Mouse (Mus musculus) hindbrain, embryonic 10.5 days (tissue): ENCODE results near the gene H1foo. TPM values are rescaled to one million over a fixed set of nuclear protein-coding genes. Genes with fewer than 3 reads are reported as not detected.

Experiments
- DNase-seq: peaks from one replicate; pipeline ENCODE4 v3.0.0-alpha.2; 2017; ENCODE audit warnings: low spot score
- H3K27ac ChIP-seq: fragments of 300-500 bp; sonication (generic); 2 replicates; pipeline ENCODE4 v1.5.1; 2016; ENCODE audit warnings: mild to moderate bottlenecking, moderate library complexity
- H3K27me3 ChIP-seq: fragments of 300-500 bp; sonication (generic); 2 replicates; pipeline ENCODE4 v1.6.1; 2016; ENCODE audit warnings: mild to moderate bottlenecking; ENCODE audit not compliant: poor library complexity, insufficient read depth, severe bottlenecking
- H3K36me3 ChIP-seq: fragments of 300-500 bp; sonication (generic); 2 replicates; pipeline ENCODE4 v1.6.1; 2016; ENCODE audit warnings: mild to moderate bottlenecking, moderate library complexity
- H3K4me1 ChIP-seq: fragments of 300-500 bp; sonication (generic); replicated peaks from 2 replicates; pipeline ENCODE4 v1.6.1; 2016; ENCODE audit warnings: mild to moderate bottlenecking
- H3K4me3 ChIP-seq: fragments of 300-500 bp; sonication (generic); 2 replicates; pipeline ENCODE4 v1.5.1; 2016; ENCODE audit warnings: mild to moderate bottlenecking, moderate library complexity
- H3K9me3 ChIP-seq: fragments of 300-500 bp; sonication (generic); 2 replicates; pipeline ENCODE4 v1.6.1; 2016; ENCODE audit warnings: mild to moderate bottlenecking, moderate library complexity
- WGBS: fragments of 180-500 bp; shearing (Covaris S2); methylation state at CpG from one replicate; pipeline ENCODE4 v1.1.7; 2016; 5-methylcytosine and 5-hydroxymethylcytosine counted together
- polyA plus RNA-seq: library from polyadenylated mRNA; unstranded; fragments of >200 nt; fragmentation: Nextera tagmentation; extraction: Ambion mirVana; gene quantifications from 2 replicates; pipeline ENCODE4 v1.2.1, GENCODE M21; 2016

H1foo gene
- polyA plus RNA-seq, 1 experiment from 2014 or later: not detected

DNA sequence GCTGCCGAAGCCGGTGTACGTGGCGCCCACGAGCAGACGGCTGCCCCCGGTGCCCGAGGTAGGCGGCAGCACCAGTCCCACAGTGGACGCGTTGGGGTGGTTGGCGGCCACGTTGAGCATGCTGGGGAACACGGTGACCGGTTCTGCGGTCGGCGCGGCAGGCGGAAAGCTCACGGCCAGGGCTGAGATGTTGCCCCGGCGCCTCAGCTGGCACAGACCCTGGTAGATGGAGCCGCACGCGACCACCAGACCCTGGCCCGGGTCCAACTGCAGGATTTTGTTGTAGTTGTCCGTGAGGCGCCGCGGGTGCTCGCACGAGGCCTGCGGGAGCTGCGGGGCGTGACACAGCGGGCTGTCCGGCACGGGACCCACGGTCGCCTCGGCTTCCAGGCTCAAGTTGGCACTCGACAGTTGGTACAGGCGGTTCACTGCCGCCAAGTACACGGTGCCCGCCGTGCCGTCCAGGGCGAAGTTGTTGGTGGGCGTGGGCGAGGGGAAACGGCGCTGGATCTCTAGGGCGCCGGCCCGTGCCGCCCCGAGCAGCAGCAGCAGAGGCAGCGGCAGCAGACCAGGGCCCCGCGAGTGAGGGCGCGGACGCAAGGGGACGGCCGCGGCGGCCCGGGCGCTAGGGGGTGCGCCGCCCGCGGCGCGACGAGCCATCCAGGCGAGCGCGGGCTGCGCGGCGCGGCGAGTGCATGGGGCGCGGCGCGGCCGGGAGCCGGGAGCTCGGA is 49.6 kb downstream of the H1foo start:
- 1% methylated on average over 93 of the region's 93 CpGs for WGBS
- Histone ChIP-seq H3K4me1 (peaks cover 89% of the 10 kb centered on the region), H3K4me3 (peak overlapping the region; percentile 60), H3K27me3 (peaks cover 78% of the 10 kb centered on the region), H3K36me3 (no peaks in the 10 kb centered on the region), H3K9me3 (no peaks in the 10 kb centered on the region), H3K27ac (peak overlapping the region; percentile 81)
- peak; percentile 43 for DNase-seq

DNA sequence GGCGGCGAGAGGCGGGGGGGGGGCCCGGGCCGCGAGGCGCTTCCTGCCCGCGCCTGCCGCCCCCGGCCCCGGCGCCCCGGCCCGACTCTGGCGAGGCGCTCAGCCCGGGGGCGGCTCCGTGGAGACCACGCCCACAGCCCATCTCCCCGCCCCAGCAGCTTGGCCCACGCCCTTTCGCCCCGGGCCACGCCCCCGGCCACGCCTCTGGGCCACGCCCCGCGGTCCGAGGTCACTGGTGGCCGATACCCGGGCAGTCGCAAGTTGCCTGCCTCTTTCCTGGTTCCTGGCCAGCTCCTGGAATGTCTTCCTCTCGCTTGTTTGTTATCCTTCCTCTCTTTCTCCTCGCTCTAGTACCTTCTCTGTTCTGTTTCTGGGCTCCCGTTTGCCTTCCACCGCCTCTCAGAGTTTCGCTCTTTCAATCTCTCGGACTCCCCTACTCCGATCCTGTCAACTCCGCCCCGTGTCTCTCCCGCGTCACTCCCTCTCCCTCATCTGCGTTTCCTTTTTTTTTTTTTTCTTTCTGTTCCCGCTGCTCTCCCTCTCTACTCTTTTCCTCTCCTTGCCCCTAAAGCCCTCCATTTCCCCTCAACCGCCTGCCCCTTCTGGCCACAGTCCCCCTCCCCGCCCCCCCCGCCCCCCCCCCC is 50.3 kb downstream of the H1foo start, which contains the start of gene Plxnd1:
Gene Plxnd1 (minus strand): TSS at position 129 of the 644 bp plus-strand sequence.
- peak; percentile 91 for DNase-seq
- peaks cover 72% of the 10 kb centered on the region for H3K27me3 ChIP-seq
- peak within 1 kb of the TSS; percentile 81 for H3K27ac ChIP-seq
- H3K9me3 ChIP-seq: no peaks in the 10 kb centered on the region
- 1% methylated on average over 49 of the region's 51 CpGs for WGBS
- H3K4me1 ChIP-seq: peaks cover 88% of the 10 kb centered on the region
- no peaks in the 10 kb centered on the region for H3K36me3 ChIP-seq
- peak within 1 kb of the TSS; percentile 60 for H3K4me3 ChIP-seq

DNA sequence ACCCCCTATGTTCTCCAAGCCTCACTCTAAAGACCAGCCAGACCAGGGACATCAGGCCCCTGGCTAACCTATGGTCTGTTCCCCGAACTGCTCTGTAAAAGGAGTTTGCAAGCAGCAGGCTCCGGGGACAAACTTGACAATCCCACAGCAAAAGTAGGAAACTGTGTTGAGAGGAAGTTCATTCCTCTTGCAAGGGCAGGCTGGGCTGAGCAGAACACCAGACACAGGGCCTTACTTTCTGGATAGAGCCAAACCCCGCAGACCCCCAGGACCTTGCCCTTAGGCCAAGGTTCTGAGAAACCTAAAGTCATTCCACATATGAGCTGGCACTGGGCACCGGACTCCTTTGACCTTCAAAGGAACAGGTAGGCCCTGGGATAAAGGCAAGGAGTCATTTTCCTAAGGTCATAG is 50.8 kb downstream of the H1foo start:
- Histone ChIP-seq H3K4me3 (peak overlapping the region; percentile 60), H3K9me3 (no peaks in the 10 kb centered on the region), H3K27ac (0 out of 2 replicates have a peak overlapping the region, but pooled peaks have one; percentile 70), H3K36me3 (no peaks in the 10 kb centered on the region), H3K4me1 (peaks cover 85% of the 10 kb centered on the region), H3K27me3 (peaks cover 67% of the 10 kb centered on the region)
- DNase-seq: no peak
- WGBS: 56% methylated on average over 4 of the region's 4 CpGs

DNA sequence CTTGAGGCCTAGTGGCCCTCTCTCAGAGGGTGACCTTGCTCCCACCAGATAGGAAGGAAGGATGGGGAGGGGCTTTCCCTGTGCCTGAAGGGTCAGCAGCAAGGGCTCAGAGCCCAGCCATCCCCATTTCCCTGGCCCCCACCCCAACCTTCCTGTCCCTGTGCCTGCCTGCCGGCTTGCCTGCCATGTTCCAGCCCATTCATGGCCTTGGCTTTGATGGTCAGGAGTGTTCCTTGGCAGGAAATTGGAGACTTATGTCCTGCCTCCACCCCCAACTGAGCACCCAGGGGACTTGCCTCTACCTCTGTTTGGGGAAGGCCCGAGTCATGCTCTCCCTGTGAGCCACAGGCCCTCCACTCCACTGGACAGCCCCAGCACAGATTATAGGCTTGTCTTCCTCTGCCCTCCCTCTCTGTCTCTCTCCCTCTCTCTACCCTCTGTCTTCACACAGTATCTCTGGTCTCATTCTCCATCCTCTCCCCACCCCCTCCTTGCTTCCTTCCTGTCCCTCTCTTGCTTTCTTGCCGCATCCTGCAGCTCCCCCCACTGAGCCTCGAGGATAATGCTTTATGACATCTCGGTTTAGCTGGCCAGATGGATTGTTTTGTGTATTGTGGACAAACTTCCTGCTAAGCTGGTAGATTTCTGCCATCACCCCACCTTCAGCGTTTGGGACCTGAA is 51.6 kb downstream of the H1foo start:
- H3K4me1 ChIP-seq: peaks cover 78% of the 10 kb centered on the region
- no peak for DNase-seq
- no peaks in the 10 kb centered on the region for H3K36me3 ChIP-seq
- no peaks in the 10 kb centered on the region for H3K9me3 ChIP-seq
- H3K27me3 ChIP-seq: peaks cover 59% of the 10 kb centered on the region
- no peak overlapping the region for H3K4me3 ChIP-seq
- 36% methylated on average over 6 of the region's 6 CpGs for WGBS
- H3K27ac ChIP-seq: peak overlapping the region; percentile 31; the same call in 1 of the 2 replicates

DNA sequence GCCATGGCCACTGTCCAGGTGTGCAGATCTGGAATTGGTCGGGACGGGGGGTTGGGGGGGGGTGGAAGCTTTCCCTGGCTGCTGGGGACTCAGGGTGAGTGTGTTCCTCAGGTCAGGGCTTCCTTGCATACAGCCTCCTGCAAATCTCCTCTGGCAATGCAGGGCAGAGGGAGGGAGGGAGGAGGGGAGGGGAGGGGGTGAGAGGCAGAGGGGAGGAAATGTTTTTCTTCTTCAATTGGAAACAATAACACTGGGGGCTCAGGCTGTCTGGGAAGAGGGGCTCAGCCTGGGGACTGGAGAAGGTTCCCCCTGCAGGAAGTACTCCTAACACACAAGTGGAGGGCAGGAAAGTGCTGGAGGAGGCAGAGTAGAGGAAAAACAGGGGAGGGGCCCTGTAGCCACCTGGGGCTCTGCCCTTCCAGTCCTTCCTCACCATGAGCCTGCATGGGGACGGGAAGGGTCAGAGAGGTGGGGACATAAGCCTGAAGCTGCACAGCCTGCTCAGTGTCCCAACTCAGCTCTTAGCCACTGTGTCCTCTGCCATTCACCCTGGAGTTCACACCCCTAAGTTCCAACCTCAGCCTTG is 53.1 kb downstream of the H1foo start:
- peak overlapping the region; percentile 2 for H3K27ac ChIP-seq
- H3K4me1 ChIP-seq: peaks cover 76% of the 10 kb centered on the region
- no peaks in the 10 kb centered on the region for H3K36me3 ChIP-seq
- H3K4me3 ChIP-seq: no peak overlapping the region
- DNase-seq: no peak
- WGBS: 19% methylated on average over 3 of the region's 3 CpGs
- H3K27me3 ChIP-seq: peaks cover 47% of the 10 kb centered on the region
- H3K9me3 ChIP-seq: no peaks in the 10 kb centered on the region

DNA sequence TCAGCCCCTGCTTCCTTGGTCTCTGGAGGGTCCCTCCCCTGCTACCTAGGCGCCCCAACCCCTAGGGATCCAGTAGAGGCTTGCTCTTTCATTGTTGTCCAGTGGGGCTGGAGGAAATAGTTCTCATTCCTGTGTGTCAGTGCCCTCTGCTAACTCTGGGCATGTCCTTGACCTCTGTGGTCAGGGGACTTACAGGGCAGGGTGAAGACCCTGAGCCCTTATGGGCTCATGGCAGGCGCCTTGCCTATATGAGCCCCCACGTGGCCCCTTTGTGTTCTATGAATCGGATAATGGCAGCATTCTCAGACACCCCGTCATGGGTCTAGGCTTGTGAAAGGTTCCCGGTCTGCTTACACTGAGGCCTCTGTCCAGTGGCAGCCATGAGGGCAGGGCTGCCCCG is 54.0 kb downstream of the H1foo start:
- Histone ChIP-seq H3K4me1 (peaks cover 73% of the 10 kb centered on the region), H3K4me3 (no peak overlapping the region), H3K9me3 (no peaks in the 10 kb centered on the region), H3K27ac (peak overlapping the region; percentile 2), H3K27me3 (peaks cover 38% of the 10 kb centered on the region), H3K36me3 (no peaks in the 10 kb centered on the region)
- 74% methylated on average over 7 of the region's 7 CpGs for WGBS
- no peak for DNase-seq

DNA sequence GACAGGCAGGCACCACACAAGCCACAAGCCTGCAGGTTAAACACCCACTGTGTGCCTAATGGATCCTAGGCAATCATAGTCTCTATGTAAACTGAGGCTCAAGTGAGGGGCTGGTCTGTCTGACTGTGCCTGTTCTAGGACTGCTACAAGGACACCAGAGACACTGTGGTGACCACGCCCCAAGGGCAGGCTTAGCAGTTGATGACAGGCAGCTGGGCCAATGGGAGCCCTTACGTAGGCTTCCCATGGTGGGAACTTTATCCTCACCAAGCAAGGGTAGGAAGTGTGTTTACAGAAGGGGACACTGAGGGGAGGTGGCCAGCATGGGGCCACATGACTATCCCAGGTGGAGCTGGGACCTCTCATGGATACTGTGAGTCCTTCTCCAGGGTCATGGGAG is 54.5 kb downstream of the H1foo start:
- H3K27me3 ChIP-seq: peaks cover 34% of the 10 kb centered on the region
- H3K4me3 ChIP-seq: no peak overlapping the region
- peaks cover 73% of the 10 kb centered on the region for H3K4me1 ChIP-seq
- H3K36me3 ChIP-seq: no peaks in the 10 kb centered on the region
- H3K27ac ChIP-seq: peak overlapping the region; percentile 2; the same call in 1 of the 2 replicates
- no peak for DNase-seq
- no peaks in the 10 kb centered on the region for H3K9me3 ChIP-seq
- WGBS: 89% methylated on average over 2 of the region's 2 CpGs

Other genes with a start within 250 kb of the H1foo start
- 2.2 and 3.2 TPM in 2 replicates for gene Tmem40, start 182.5 kb upstream of the H1foo start, polyA plus RNA-seq
- gene Cand2, start 170.4 kb upstream of the H1foo start, polyA plus RNA-seq: 51.1 and 53.9 TPM in 2 replicates
- gene Rpl32, start 136.2 kb upstream of the H1foo start, polyA plus RNA-seq: 1,744 and 1,823 TPM in 2 replicates
- gene Efcab12, start 106.5 kb upstream of the H1foo start, polyA plus RNA-seq: 1.6 and 2.3 TPM in 2 replicates
- 24.6 and 31.7 TPM in 2 replicates for gene Mbd4, start 91.6 kb upstream of the H1foo start, polyA plus RNA-seq
- gene Ift122, start 91.5 kb upstream of the H1foo start, polyA plus RNA-seq: 28.8 and 30.6 TPM in 2 replicates
- 0.20 and 0.37 TPM in 2 replicates for gene Rho, start 13.2 kb upstream of the H1foo start, polyA plus RNA-seq
- 24.6 and 28.5 TPM in 2 replicates for gene Plxnd1, start 50.1 kb downstream of the H1foo start, polyA plus RNA-seq
- gene Tmcc1, start 248.5 kb downstream of the H1foo start, polyA plus RNA-seq: 16.7 and 17.9 TPM in 2 replicates